Mouse (Mus musculus) left cerebral cortex, postnatal 4 days (tissue): Measurements from ENCODE around the gene Tnk1. TPM values are rescaled to one million over a fixed set of nuclear protein-coding genes. Genes with fewer than 3 reads are reported as not detected.

Experiments
- DNase-seq: peaks from one replicate; pipeline ENCODE4 v3.0.0-alpha.2; 2022
- intact Hi-C: fragments of 180-260 bp; cut with DNase I; formaldehyde crosslinking; loops from one replicate; pipeline ENCODE4 v1.15.1; 2025
- microRNA-seq: library from miRNA; unstranded; fragments of <30 nt; microRNA quantifications from one replicate; pipeline ENCODE4 v1.2.0, GENCODE M21; 2022
- total RNA-seq, 2 experiments: library from RNA; stranded (reverse); gene quantifications; 2 replicates each; pipeline ENCODE4 v1.2.3; 2021

The Tnk1 gene
- total RNA-seq, 2 experiments from 2014 or later: not detected

GRCm38 (mm10) chr11:69804972-69805909 lies 53.3 kb downstream of the Tnk1 start, which contains the start of gene Tmem102:
Tmem102 (minus strand) TSS chr11:69805624.
- no peak for DNase-seq
- intact Hi-C loops: loop anchor here (5.0 kb wide), 2 partner anchors 32 to 43 kb away; partner anchors contain the start of genes Nlgn2, Slc35g3 and Tmem256

DNA sequence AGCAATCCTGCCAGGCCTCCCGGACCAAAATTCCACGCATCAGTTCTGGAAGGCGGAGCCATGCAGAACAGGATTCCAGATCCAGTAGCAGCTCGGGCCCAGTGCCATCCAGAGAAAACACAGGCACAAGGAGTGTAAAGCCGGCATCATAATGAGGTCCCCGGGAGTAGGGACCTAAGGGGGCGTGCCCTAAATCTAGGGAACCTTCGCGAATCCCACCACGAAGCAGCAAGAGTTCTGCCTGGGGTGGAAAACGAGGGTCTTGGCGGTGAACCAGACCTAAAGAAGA lies 53.9 kb downstream of the Tnk1 start:
- intact Hi-C loops: loop anchor here (5.0 kb wide), 2 partner anchors 33 to 42 kb away; partner anchors contain the start of genes Nlgn2, Slc35g3 and Tmem256
- DNase-seq: no peak

GRCm38 (mm10) chr11:69803786-69804651 lies 54.5 kb downstream of the Tnk1 start:
- peak; percentile 50 for DNase-seq
- intact Hi-C loops: loop anchor here (5.0 kb wide), 2 partner anchors 33 to 42 kb away; partner anchors contain the start of genes Nlgn2, Slc35g3 and Tmem256

GRCm38 (mm10) chr11:69803328-69803727 lies 55.2 kb downstream of the Tnk1 start:
- no peak for DNase-seq
- intact Hi-C loops: loop anchor here (5.0 kb wide), 2 partner anchors 34 to 41 kb away; partner anchors contain the start of genes Nlgn2, Slc35g3 and Tmem256

- intact Hi-C loops: loop anchor here (5.0 kb wide), 2 partner anchors 35 to 40 kb away; partner anchors contain the start of genes Nlgn2, Slc35g3 and Tmem256
- peak; percentile 89 for DNase-seq
Observed at GRCm38 (mm10) chr11:69802648-69803105, 55.9 kb downstream of the Tnk1 start.

GRCm38 (mm10) chr11:69801379-69801977 lies 57.1 kb downstream of the Tnk1 start, which contains the start of gene Fgf11:
Fgf11 (minus strand) TSS chr11:69801857.
- DNase-seq: no peak
- intact Hi-C loops: loop anchor here (5.0 kb wide), 2 partner anchors 36 to 39 kb away; partner anchors contain the start of genes Nlgn2, Slc35g3 and Tmem256

Small RNAs within 50 kb of the gene (microRNA-seq; reads per million reads assigned to microRNA genes)
- not detected for gene Mir6924

Other genes starting within 250 kb of the Tnk1 start
- gene Shbg, start 240.8 kb downstream of the Tnk1 start, total RNA-seq: not detected
- 10 to 100 TPM in 1 of 2 experiments, 1 to 10 TPM in 1; 8.7 to 12.4 TPM for gene Sat2, start 236.7 kb downstream of the Tnk1 start, total RNA-seq
- 100 to 1,000 TPM in 1 of 2 experiments, 10 to 100 TPM in 1; 98.2 to 107 TPM for gene Fxr2, start 225.7 kb downstream of the Tnk1 start, total RNA-seq
- gene Sox15, start 203.4 kb downstream of the Tnk1 start, total RNA-seq: not detected
- gene Mpdu1, start 196.1 kb downstream of the Tnk1 start, total RNA-seq: 10 to 100 TPM; 83.6 to 85.3 TPM
- 1 to 10 TPM; 7.1 to 8.5 TPM for gene Cd68, start 192.6 kb downstream of the Tnk1 start, total RNA-seq
- 100 to 1,000 TPM; 661 to 680 TPM for gene Eif4a1, start 186.3 kb downstream of the Tnk1 start, total RNA-seq
- 100 to 1,000 TPM; 117 to 129 TPM for gene Senp3, start 176.6 kb downstream of the Tnk1 start, total RNA-seq
- 1 to 10 TPM in 1 of 2 experiments, under 1 TPM in 1; 0.93 to 1.3 TPM for gene Tnfsf13, start 172.9 kb downstream of the Tnk1 start, total RNA-seq
- gene Tnfsf12, start 162.9 kb downstream of the Tnk1 start, total RNA-seq: 1 to 10 TPM; 6.4 to 8.7 TPM
- under 1 TPM; 0.30 to 0.97 TPM for gene Tnfsfm13, start 162.6 kb downstream of the Tnk1 start, total RNA-seq
- gene Polr2a, start 100.1 kb downstream of the Tnk1 start, total RNA-seq: 10 to 100 TPM; 49.6 to 54.6 TPM
- gene Slc35g3, start 96.8 kb downstream of the Tnk1 start, total RNA-seq: not detected
- gene Zbtb4, start 92.8 kb downstream of the Tnk1 start, total RNA-seq: 10 to 100 TPM; 47.9 to 52.5 TPM
- gene Chrnb1, start 62.8 kb downstream of the Tnk1 start, total RNA-seq: 1 to 10 TPM in 1 of 2 experiments, under 1 TPM in 1; 0.48 to 1.5 TPM
- 10 to 100 TPM; 25.2 to 29.6 TPM for gene Fgf11, start 56.9 kb downstream of the Tnk1 start, total RNA-seq
- gene Tmem102, start 53.1 kb downstream of the Tnk1 start, total RNA-seq: not detected
- not detected for gene Gm39566, start 43.4 kb downstream of the Tnk1 start, total RNA-seq
- not detected for gene Spem2, start 40.3 kb downstream of the Tnk1 start, total RNA-seq
- gene Spem1, start 36.5 kb downstream of the Tnk1 start, total RNA-seq: 1 to 10 TPM in 1 of 2 experiments, under 1 TPM in 1; 0.93 to 1.1 TPM
- 100 to 1,000 TPM; 237 to 257 TPM for gene Nlgn2, start 20.9 kb downstream of the Tnk1 start, total RNA-seq
- gene Tmem256, start 20.2 kb downstream of the Tnk1 start, total RNA-seq: 100 to 1,000 TPM; 140 to 155 TPM
- 10 to 100 TPM; 46.2 to 52.1 TPM for gene Plscr3, start 12.4 kb downstream of the Tnk1 start, total RNA-seq
- not detected for gene Tmem95, start 19.3 kb upstream of the Tnk1 start, total RNA-seq
- 1 to 10 TPM in 1 of 2 experiments, under 1 TPM in 1; 0.38 to 1.0 TPM for gene Kctd11, start 22.7 kb upstream of the Tnk1 start, total RNA-seq
- gene Acap1, start 36.8 kb upstream of the Tnk1 start, total RNA-seq: under 1 TPM; 0.50 to 0.72 TPM
- gene 2810408A11Rik, start 42.3 kb upstream of the Tnk1 start, total RNA-seq: 10 to 100 TPM in 1 of 2 experiments, 1 to 10 TPM in 1; 8.3 to 10.7 TPM
- 100 to 1,000 TPM; 157 to 165 TPM for gene Neurl4, start 42.3 kb upstream of the Tnk1 start, total RNA-seq
- gene Gps2, start 55.2 kb upstream of the Tnk1 start, total RNA-seq: 10 to 100 TPM; 37.8 to 38.3 TPM
- 100 to 1,000 TPM; 539 to 555 TPM for gene Eif5a, start 63.2 kb upstream of the Tnk1 start, total RNA-seq
- 10 to 100 TPM; 16.1 to 23.5 TPM for gene Ybx2, start 77.1 kb upstream of the Tnk1 start, total RNA-seq
- gene Slc2a4, start 89.5 kb upstream of the Tnk1 start, total RNA-seq: 1 to 10 TPM; 1.7 to 3.2 TPM
- gene Cldn7, start 106.0 kb upstream of the Tnk1 start, total RNA-seq: not detected
- 100 to 1,000 TPM in 1 of 2 experiments, 10 to 100 TPM in 1; 89.3 to 102 TPM for gene Ctdnep1, start 122.4 kb upstream of the Tnk1 start, total RNA-seq
- 100 to 1,000 TPM; 112 to 116 TPM for gene Elp5, start 123.8 kb upstream of the Tnk1 start, total RNA-seq
- 100 to 1,000 TPM; 303 to 307 TPM for gene Gabarap, start 132.4 kb upstream of the Tnk1 start, total RNA-seq
- gene Phf23, start 137.0 kb upstream of the Tnk1 start, total RNA-seq: 10 to 100 TPM; 46.2 to 48.7 TPM
- 10 to 100 TPM; 38.8 to 40.1 TPM for gene Dvl2, start 141.9 kb upstream of the Tnk1 start, total RNA-seq
- gene Acadvl, start 156.7 kb upstream of the Tnk1 start, total RNA-seq: 10 to 100 TPM; 44.8 to 45.0 TPM
- gene Dlg4, start 158.2 kb upstream of the Tnk1 start, total RNA-seq: 100 to 1,000 TPM; 496 to 497 TPM
- 1 to 10 TPM; 3.7 to 3.9 TPM for gene Asgr1, start 195.4 kb upstream of the Tnk1 start, total RNA-seq
- not detected for gene Asgr2, start 233.9 kb upstream of the Tnk1 start, total RNA-seq